Mouse (Mus musculus) intestine, embryonic 15.5 days (tissue): Measurements from ENCODE around the gene Synpr. TPM values are rescaled to one million over a fixed set of nuclear protein-coding genes. Genes with fewer than 3 reads are reported as not detected.

Experiments used
- ATAC-seq: fragments of 200-750 bp; cut with Nextera tagmentation; 2 replicates; pipeline ENCODE4 v1.8.0; 2017; ENCODE audit warnings: moderate TSS enrichment, moderate library complexity
- H3K27ac ChIP-seq: fragments of 300-500 bp; sonication (generic); 2 replicates; pipeline ENCODE4 v1.5.1; 2015; ENCODE audit warnings: mild to moderate bottlenecking, inconsistent platforms
- H3K27me3 ChIP-seq: fragments of 300-500 bp; sonication (generic); replicated peaks from 2 replicates; pipeline ENCODE4 v1.6.1; 2015; ENCODE audit warnings: inconsistent platforms
- H3K36me3 ChIP-seq: fragments of 300-500 bp; sonication (generic); 2 replicates; pipeline ENCODE4 v1.6.1; 2015; ENCODE audit warnings: inconsistent platforms
- H3K4me1 ChIP-seq: fragments of 300-500 bp; sonication (generic); replicated peaks from 2 replicates; pipeline ENCODE4 v1.6.1; 2015; ENCODE audit warnings: inconsistent platforms
- H3K4me2 ChIP-seq: fragments of 300-500 bp; sonication (generic); replicated peaks from 2 replicates; pipeline ENCODE4 v1.6.1; 2015; ENCODE audit warnings: mild to moderate bottlenecking, inconsistent platforms
- H3K4me3 ChIP-seq: fragments of 300-500 bp; sonication (generic); replicated peaks from 2 replicates; pipeline ENCODE4 v1.5.1; 2015; ENCODE audit warnings: inconsistent platforms
- H3K9ac ChIP-seq: fragments of 300-500 bp; sonication (generic); 2 replicates; pipeline ENCODE4 v1.6.1; 2015; ENCODE audit warnings: inconsistent platforms
- H3K9me3 ChIP-seq: fragments of 300-500 bp; sonication (generic); 2 replicates; pipeline ENCODE4 v1.6.1; 2016; ENCODE audit warnings: inconsistent platforms
- WGBS: fragments of 180-500 bp; shearing (Covaris S2); methylation state at CpG from one replicate; pipeline ENCODE4 v1.1.7; 2015; 5-methylcytosine and 5-hydroxymethylcytosine counted together
- polyA plus RNA-seq: library from polyadenylated mRNA; unstranded; fragments of >200 nt; fragmentation: Nextera tagmentation; extraction: Ambion mirVana; gene quantifications from 2 replicates; pipeline ENCODE4 v1.2.1, GENCODE M21; 2015

The Synpr gene
- polyA plus RNA-seq, 1 experiment from 2014 or later, result 3.2 TPM

DNA sequence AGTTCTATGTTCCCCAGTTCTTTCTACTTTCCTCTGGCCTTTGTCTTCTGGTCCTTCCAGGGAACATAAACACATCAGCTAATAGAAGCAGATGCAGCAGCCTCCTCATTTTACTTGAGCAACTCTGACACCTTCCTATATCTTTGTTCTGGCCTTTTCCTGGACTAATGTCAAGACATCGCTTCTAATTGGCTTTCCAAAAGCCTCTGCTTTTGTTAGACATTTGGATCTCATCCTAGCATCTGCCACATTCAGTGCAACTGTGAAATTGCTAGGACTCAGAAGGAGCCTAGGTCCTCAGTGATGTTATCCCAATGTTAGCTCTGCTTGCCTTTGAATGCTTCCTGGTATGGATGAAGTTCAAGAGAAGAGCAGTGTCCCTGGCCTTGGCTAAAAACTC, 193.2 kb downstream of the Synpr start:
- no peak for ATAC-seq
- Histone ChIP-seq H3K4me2 (no peak overlapping the region), H3K9ac (no peak overlapping the region), H3K9me3 (no peaks in the 10 kb centered on the region), H3K27me3 (no peaks in the 10 kb centered on the region), H3K4me3 (no peak overlapping the region), H3K36me3 (no peaks in the 10 kb centered on the region), H3K4me1 (no peaks in the 10 kb centered on the region), H3K27ac (no peak overlapping the region)
- WGBS, result 85% methylated on average over 1 of the region's 1 CpGs

DNA sequence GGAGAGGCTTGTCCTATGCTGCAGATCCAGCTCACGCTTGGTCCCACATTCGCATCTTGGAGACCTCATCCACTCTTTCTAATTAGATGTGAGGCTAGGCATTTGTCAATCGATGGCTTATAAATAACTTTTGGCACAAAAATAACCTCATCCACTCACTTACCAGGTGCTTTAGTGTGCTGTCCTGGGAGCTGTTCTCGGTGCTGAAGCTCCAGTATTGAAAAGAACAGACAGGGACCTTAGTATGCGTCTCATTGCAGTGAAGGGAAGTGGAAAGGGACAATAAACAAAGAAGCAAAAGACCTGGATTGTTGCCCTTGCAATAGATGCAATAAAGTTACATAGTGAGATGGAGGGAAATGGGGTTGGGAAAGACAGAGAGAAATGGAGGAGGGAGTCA, 220.8 kb downstream of the Synpr start:
- H3K36me3 ChIP-seq, result no peaks in the 10 kb centered on the region
- H3K27me3 ChIP-seq, result no peaks in the 10 kb centered on the region
- ATAC-seq, result no peak
- no peak overlapping the region for H3K4me3 ChIP-seq
- no peaks in the 10 kb centered on the region for H3K4me1 ChIP-seq
- H3K9ac ChIP-seq, result no peak overlapping the region
- 51% methylated on average over 5 of the region's 5 CpGs for WGBS
- no peak overlapping the region for H3K27ac ChIP-seq
- no peaks in the 10 kb centered on the region for H3K9me3 ChIP-seq
- H3K4me2 ChIP-seq, result no peak overlapping the region

DNA sequence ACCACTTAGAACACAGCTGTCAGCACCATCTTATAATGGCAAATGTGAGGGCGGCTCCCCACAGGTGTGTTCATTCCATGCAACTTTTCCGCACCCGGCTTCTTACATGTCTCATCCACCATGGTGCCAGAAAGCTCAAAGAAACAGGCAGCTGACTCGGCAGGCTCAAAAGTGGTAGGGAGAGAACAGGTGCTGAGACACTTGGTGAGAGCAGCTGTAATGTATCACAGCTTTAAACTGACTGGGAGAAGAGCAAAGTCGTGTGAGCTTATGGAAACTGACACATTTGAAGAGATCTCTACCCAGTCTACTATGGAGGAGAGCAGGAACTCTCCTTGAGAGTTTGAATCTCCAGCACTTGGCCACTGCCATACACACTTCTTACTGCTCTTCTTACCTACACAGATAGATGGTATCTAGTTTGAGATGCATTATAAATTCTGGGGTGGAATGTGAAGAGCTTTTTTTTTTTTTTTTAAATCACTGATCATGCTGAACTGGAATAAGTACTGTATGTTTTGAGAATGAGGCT, 234.1 kb downstream of the Synpr start:
- Histone ChIP-seq H3K27ac (no peak overlapping the region), H3K9me3 (no peaks in the 10 kb centered on the region), H3K36me3 (no peaks in the 10 kb centered on the region), H3K4me1 (no peaks in the 10 kb centered on the region), H3K4me2 (no peak overlapping the region), H3K9ac (no peak overlapping the region), H3K27me3 (no peaks in the 10 kb centered on the region), H3K4me3 (no peak overlapping the region)
- ATAC-seq, result no peak
- 83% methylated on average over 5 of the region's 5 CpGs for WGBS

DNA sequence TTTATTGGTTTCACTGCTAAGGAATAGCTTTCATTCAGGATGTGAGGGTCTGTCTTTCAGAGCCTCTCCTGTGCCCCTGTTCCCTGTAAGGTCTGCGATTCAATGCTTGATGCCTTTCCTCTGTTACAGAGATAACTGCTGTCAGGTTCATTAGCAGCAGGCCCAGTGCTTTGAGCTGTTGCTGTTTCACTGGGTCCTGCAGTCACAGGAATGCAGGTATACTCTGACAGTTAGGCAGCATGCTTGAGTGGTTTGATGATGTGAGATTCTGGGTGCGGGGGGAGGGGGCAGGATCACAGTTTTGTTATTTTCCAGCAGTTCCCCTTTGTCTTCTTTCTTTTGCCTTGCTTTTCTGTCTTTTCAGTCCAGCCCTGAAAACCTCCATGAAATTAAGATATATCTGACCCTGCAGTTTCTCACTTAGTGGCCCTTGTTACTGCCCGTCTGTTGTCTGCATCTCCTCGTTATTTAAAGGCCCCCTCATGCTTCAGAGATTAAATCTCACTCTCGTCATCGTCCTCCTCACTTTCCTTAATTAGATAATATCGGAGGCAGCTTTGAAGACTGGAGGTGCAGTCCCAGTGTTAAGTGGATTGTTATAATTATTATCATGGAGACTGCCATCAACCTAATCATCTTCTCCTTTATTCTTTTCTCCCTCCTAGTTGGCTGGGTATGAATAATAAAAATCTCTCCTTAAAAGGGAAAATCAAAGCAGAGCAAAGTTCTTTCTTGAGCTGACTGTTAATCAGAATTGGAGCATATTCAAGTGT, 234.8 kb downstream of the Synpr start:
- Histone ChIP-seq H3K9me3 (no peaks in the 10 kb centered on the region), H3K36me3 (no peaks in the 10 kb centered on the region), H3K4me1 (no peaks in the 10 kb centered on the region), H3K9ac (no peak overlapping the region), H3K4me3 (no peak overlapping the region), H3K27me3 (no peaks in the 10 kb centered on the region), H3K27ac (no peak overlapping the region), H3K4me2 (no peak overlapping the region)
- ATAC-seq, result no peak
- 82% methylated on average over 7 of the region's 7 CpGs for WGBS

DNA sequence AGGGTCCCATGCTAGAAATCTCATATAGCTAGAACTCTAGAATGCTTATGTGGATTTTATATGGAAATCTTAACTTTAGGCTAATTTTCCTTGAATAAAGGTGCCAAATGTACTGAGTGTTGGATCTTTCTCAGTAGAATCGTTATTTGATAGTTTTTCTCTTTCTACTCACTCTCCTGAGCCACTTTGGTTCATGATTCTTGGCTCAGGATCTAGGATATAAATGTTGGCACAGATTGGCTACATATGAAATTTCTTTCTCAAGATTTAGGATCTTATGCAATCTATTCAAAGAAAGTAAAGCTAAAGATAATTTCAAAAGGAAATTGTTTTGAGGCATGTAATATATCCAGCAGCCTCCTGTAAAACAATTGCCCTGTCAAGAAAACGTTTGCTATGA, 263.2 kb downstream of the Synpr start:
- Histone ChIP-seq H3K4me2 (no peak overlapping the region), H3K4me3 (no peak overlapping the region), H3K9me3 (no peaks in the 10 kb centered on the region), H3K9ac (no peak overlapping the region), H3K27me3 (no peaks in the 10 kb centered on the region), H3K4me1 (no peaks in the 10 kb centered on the region), H3K36me3 (no peaks in the 10 kb centered on the region), H3K27ac (no peak overlapping the region)
- 44% methylated on average over 2 of the region's 2 CpGs for WGBS
- ATAC-seq, result no peak

DNA sequence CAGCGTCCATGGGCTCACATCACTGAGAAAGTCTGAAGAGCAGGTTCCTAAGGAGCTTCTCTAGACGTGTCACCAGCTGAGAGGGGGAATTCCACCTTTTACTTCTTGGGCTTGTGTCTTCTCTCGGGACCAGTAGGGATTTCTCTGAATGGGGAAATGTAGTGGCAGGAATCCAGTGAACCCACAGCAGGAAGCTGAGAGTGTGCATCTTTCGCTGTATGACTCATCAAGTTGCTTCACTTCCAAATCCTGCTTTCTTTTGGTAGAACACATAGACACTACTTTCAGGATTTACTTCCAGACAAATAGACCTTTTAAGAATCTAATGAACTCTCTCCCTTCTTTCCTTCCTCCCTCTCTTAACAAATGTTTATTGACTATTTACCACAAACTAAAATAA, 266.6 kb downstream of the Synpr start:
- Histone ChIP-seq H3K4me3 (no peak overlapping the region), H3K36me3 (no peaks in the 10 kb centered on the region), H3K9ac (no peak overlapping the region), H3K27ac (no peak overlapping the region), H3K4me1 (no peaks in the 10 kb centered on the region), H3K9me3 (no peaks in the 10 kb centered on the region), H3K4me2 (no peak overlapping the region), H3K27me3 (no peaks in the 10 kb centered on the region)
- WGBS, result 69% methylated on average over 4 of the region's 4 CpGs
- no peak for ATAC-seq

DNA sequence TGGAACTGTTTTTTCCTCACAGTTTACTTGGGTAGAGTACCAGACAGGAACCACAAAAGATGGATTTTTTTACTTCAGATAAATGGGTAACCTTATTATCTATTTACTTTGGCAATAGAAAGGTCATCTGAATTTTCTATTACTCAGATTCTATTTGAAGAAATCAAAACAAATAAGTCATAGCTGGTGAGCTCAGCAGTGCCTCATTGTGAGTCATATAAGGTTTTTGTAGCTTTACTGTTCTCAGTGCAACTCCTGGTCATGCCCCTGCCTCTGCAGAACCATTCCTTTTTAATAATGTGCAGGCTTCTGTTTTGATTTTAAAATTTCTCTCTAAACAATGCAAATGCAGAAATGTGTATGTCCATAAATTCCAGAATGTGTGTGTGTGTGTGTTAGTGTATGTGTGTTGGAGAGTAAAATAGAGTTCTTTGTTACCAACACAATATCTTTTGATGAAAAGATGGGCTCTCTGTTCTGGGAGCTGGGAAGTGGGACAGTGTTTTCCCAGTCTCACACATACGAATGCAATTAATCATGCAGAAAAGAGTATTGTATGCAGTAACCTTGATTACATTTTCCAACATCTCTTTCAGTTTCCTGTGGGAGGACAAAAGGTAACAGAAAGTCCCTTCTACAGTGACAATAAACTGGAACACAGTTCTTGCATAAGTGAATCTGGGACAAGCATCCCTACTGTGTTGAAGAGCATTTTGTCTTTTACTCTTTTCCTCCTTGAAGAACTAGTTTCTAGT, 269.2 kb downstream of the Synpr start:
- WGBS, result 71% methylated on average over 1 of the region's 1 CpGs
- Histone ChIP-seq H3K27ac (no peak overlapping the region), H3K27me3 (no peaks in the 10 kb centered on the region), H3K9me3 (no peaks in the 10 kb centered on the region), H3K36me3 (no peaks in the 10 kb centered on the region), H3K9ac (no peak overlapping the region), H3K4me2 (no peak overlapping the region), H3K4me1 (no peaks in the 10 kb centered on the region), H3K4me3 (no peak overlapping the region)
- no peak for ATAC-seq

DNA sequence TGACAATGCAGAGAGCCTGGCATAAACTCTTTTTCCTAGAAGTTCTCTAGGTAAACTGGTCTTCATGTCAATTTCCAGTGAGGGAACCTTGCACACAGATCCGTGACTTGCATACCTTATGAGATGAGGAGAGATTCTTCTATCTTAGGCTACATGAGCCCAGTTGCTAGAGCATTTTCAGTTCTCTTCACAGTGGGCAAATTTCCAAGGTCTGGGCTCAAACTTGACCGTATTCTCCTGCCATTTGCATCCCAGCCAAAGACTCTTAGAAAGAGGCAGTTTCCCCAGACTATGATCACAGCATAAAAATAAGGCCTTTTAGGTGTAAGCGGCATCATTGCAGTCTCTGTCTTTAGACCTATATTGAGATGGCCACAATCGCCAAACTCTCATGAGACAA, 270.1 kb downstream of the Synpr start:
- H3K27me3 ChIP-seq, result no peaks in the 10 kb centered on the region
- H3K36me3 ChIP-seq, result no peaks in the 10 kb centered on the region
- H3K4me3 ChIP-seq, result no peak overlapping the region
- H3K9me3 ChIP-seq, result no peaks in the 10 kb centered on the region
- no peak overlapping the region for H3K9ac ChIP-seq
- no peak overlapping the region for H3K4me2 ChIP-seq
- no peak for ATAC-seq
- no peaks in the 10 kb centered on the region for H3K4me1 ChIP-seq
- H3K27ac ChIP-seq, result no peak overlapping the region
- 86% methylated on average over 4 of the region's 4 CpGs for WGBS

DNA sequence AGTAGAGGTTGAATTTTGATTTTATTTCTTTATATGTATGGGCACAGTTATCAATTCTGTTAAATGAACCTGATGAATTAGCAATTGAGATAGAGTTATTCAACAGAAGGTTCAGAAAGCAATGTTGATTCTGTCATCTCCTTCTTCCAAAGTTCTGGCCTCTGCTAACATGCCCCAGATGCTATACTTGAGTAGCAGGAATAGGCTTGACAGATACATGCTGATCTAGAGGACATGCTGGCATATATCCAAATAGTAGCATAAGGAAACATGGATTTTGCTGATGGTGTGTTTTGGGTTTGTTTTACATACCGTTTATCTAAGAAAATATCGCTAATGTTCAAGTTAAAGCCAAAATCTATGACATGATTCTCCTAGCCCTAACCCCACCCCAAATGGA, 273.5 kb downstream of the Synpr start:
- H3K4me2 ChIP-seq, result no peak overlapping the region
- H3K9ac ChIP-seq, result no peak overlapping the region
- 71% methylated on average over 2 of the region's 2 CpGs for WGBS
- no peaks in the 10 kb centered on the region for H3K9me3 ChIP-seq
- no peak overlapping the region for H3K27ac ChIP-seq
- no peaks in the 10 kb centered on the region for H3K4me1 ChIP-seq
- no peaks in the 10 kb centered on the region for H3K36me3 ChIP-seq
- H3K4me3 ChIP-seq, result no peak overlapping the region
- H3K27me3 ChIP-seq, result no peaks in the 10 kb centered on the region
- ATAC-seq, result no peak

DNA sequence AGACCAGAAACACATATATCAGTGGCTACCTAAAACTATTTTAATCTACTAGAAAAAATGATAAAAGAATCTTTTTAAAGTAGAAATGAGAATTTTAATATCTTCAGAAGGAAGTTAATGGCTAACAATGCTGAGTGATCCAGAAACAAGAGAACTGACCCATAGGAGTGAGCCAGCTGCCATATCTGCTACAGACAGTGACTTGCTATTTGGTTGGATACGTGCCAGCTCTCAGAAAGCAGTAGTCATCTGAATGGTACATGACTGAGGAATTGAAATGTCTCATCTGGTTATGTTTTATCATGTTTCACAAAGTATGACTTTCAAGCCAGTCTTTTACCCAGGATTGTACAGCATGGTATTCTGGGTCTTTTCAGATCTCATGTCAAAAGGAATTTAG, 282.7 kb downstream of the Synpr start:
- no peak overlapping the region for H3K4me3 ChIP-seq
- no peak overlapping the region for H3K9ac ChIP-seq
- no peak overlapping the region for H3K27ac ChIP-seq
- H3K9me3 ChIP-seq, result no peaks in the 10 kb centered on the region
- H3K4me2 ChIP-seq, result no peak overlapping the region
- H3K4me1 ChIP-seq, result no peaks in the 10 kb centered on the region
- H3K36me3 ChIP-seq, result no peaks in the 10 kb centered on the region
- no peak for ATAC-seq
- no peaks in the 10 kb centered on the region for H3K27me3 ChIP-seq
- 67% methylated on average over 1 of the region's 1 CpGs for WGBS

DNA sequence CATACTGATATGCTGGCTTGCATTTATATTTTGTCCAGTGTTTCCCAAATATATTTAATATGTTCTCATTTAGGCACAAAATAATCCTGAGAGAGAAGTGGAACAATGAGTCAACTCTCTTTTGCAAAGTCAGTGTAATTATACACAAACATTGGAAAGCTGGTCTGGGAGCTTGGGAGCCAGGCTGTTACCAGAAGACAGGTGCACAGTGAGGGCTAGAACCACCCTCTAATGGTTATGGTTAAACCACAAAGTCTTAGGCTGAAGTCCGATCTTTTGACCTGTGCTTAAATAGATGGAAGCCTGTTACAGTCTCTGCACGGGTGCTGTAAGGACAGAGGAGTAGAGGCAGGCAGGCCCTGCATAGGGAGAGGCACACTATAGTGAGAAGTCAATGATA, 283.4 kb downstream of the Synpr start:
- no peak overlapping the region for H3K4me3 ChIP-seq
- no peaks in the 10 kb centered on the region for H3K36me3 ChIP-seq
- H3K4me2 ChIP-seq, result no peak overlapping the region
- 82% methylated on average over 2 of the region's 2 CpGs for WGBS
- no peak for ATAC-seq
- no peaks in the 10 kb centered on the region for H3K4me1 ChIP-seq
- no peaks in the 10 kb centered on the region for H3K27me3 ChIP-seq
- H3K27ac ChIP-seq, result no peak overlapping the region
- H3K9me3 ChIP-seq, result no peaks in the 10 kb centered on the region
- no peak overlapping the region for H3K9ac ChIP-seq

DNA sequence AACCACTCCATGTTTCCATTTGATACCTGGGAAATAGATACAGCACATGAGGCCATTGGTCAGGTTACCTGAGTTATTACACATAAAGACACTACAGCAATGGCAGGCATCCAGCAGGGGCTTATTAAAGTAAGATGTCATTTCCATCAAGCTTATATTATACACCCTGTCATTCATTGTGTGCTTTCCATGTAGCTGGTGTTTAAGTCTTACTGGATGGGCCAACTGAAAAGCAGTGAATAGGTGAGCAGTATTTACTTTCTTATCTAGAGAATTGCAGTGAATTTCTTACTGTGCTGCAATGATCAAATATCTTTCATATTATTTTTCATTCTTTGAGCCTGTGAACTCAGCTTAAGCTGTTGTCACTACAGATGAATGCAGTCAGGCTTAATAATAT, 287.4 kb downstream of the Synpr start:
- H3K4me3 ChIP-seq, result no peak overlapping the region
- no peaks in the 10 kb centered on the region for H3K36me3 ChIP-seq
- H3K4me1 ChIP-seq, result no peaks in the 10 kb centered on the region
- no peak overlapping the region for H3K9ac ChIP-seq
- peak; percentile 8; the same call in 1 of the 2 replicates for ATAC-seq
- no peaks in the 10 kb centered on the region for H3K27me3 ChIP-seq
- H3K4me2 ChIP-seq, result no peak overlapping the region
- no peaks in the 10 kb centered on the region for H3K9me3 ChIP-seq
- no peak overlapping the region for H3K27ac ChIP-seq

DNA sequence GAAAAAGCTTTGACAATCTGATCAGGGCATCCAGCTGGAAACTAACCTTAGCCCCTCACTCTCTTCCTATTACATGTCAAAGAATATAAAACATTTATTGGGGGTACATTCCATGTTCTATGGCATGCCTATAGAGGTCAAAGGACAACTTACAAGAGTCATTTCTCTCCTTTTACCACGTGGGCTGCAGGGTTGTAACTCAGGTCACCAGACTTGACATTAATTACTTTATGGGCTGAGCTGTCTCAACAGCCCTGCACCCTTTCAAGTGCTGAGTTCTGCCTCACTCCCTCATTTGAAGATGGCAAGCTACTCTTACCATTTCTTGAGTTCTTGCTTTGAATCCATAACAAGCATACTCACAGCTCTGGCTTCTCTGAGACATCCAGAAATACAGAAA, 287.9 kb downstream of the Synpr start:
- Histone ChIP-seq H3K4me2 (no peak overlapping the region), H3K9ac (no peak overlapping the region), H3K27ac (no peak overlapping the region), H3K4me3 (no peak overlapping the region), H3K27me3 (no peaks in the 10 kb centered on the region), H3K4me1 (no peaks in the 10 kb centered on the region), H3K9me3 (no peaks in the 10 kb centered on the region), H3K36me3 (no peaks in the 10 kb centered on the region)
- 3% methylated on average over 1 of the region's 1 CpGs for WGBS
- peak; percentile 93 for ATAC-seq
